Mouse (Mus musculus) thymus, adult 2 months (tissue): Measurements from ENCODE around the gene Pou2f2.

Source experiments
- CTCF ChIP-seq: fragments of 200-500 bp; IDR thresholded peaks from 2 replicates; pipeline ENCODE4 v1.5.1; 2012; ENCODE audit warnings: mild to moderate bottlenecking, control low read depth, low read length, moderate library complexity, borderline replicate concordance; ENCODE audit not compliant: control insufficient read depth, poor library complexity, insufficient read depth; ENCODE audit errors: extremely low read depth
- POLR2A ChIP-seq: fragments of 200-500 bp; IDR thresholded peaks from 2 replicates; pipeline ENCODE4 v1.6.1; 2012; ENCODE audit warnings: mild to moderate bottlenecking, low read length, control low read depth, moderate library complexity; ENCODE audit not compliant: control insufficient read depth, poor library complexity, insufficient read depth; ENCODE audit errors: extremely low read depth

DNA sequence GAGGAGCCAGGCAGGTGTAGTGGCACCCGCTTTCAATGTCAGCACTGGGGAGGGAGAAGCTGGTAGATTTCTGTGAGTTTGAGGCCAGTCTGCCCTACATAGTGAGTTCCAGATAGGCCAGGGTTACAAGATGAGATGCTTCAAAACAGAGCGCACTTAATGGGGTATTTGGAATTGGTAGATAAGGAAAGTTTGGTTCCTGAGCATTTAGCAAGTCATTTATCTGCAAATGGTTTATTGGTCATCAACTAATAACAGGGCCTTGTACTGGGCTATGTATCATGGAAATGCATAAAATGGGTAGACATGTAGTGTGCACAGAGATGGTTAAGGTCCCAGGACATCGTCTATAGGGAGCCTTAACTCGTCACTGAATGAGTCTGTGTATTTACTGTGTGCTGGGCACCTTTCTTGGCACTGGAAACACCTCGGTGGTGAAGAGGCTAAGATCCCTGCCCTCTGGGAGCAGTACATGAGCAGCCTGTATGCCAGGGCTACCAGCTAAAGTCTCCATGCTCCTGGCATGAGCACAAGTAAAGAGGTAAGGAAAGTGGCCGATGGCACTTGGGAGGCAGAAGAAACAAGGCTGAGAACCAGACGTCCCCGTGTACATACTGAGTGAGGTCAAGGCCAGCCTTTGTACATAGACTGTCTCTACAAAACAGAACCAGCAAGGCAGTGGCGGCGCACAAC is 42.9 kb upstream of the Pou2f2 start:
- TF ChIP-seq CTCF = no peak
- no peak for TF ChIP-seq POLR2A
